Mouse (Mus musculus) testis, adult 2 months (tissue): ENCODE data around the gene Sema3b. TPM values are rescaled to one million over a fixed set of nuclear protein-coding genes. Genes with fewer than 3 reads are reported as not detected.
A peak's percentile ranks its signal among the peaks of the same experiment; 100 is the strongest.

ENCODE experiments used
- H3K27ac ChIP-seq: fragments of 200-500 bp; 2 replicates; pipeline ENCODE4 v1.5.1; 2012; ENCODE audit warnings: low read depth, low read length; ENCODE audit not compliant: control insufficient read depth, insufficient read depth
- H3K27me3 ChIP-seq: fragments of 200-500 bp; 2 replicates; pipeline ENCODE4 v1.6.1; 2012; ENCODE audit warnings: mild to moderate bottlenecking, low read length, moderate library complexity; ENCODE audit not compliant: control insufficient read depth, insufficient read depth
- H3K36me3 ChIP-seq: fragments of 200-500 bp; 2 replicates; pipeline ENCODE4 v1.6.1; 2012; ENCODE audit warnings: mild to moderate bottlenecking, low read length; ENCODE audit not compliant: control insufficient read depth, insufficient read depth
- H3K4me1 ChIP-seq: fragments of 200-500 bp; 2 replicates; pipeline ENCODE4 v1.6.1; 2012; ENCODE audit warnings: low read length; ENCODE audit not compliant: control insufficient read depth, insufficient read depth
- H3K4me3 ChIP-seq: fragments of 200-500 bp; 2 replicates; pipeline ENCODE4 v1.5.1; 2012; ENCODE audit warnings: low read depth, mild to moderate bottlenecking, low read length, moderate library complexity, mixed read lengths; ENCODE audit not compliant: control insufficient read depth
- CTCF ChIP-seq: fragments of 200-500 bp; IDR thresholded peaks from 2 replicates; pipeline ENCODE4 v1.5.1; 2012; ENCODE audit warnings: low read depth, mild to moderate bottlenecking, inconsistent platforms, low read length, moderate library complexity; ENCODE audit not compliant: control insufficient read depth, insufficient read depth, insufficient replicate concordance
- POLR2A ChIP-seq: fragments of 200-500 bp; IDR thresholded peaks from 2 replicates; pipeline ENCODE4 v1.6.1; 2012; ENCODE audit warnings: low read depth, mild to moderate bottlenecking, inconsistent platforms, low read length, moderate library complexity; ENCODE audit not compliant: control insufficient read depth
- polyA plus RNA-seq: library from polyadenylated mRNA; depleted of rRNA; stranded (reverse); fragments of >200 nt; gene quantifications from 2 replicates; pipeline ENCODE4 v1.2.3, GENCODE M21; 2012

Sema3b gene
- polyA plus RNA-seq, 1 experiment: 2.1 TPM

GRCm38 (mm10) chr9:107553541-107554318, 55.3 kb downstream of the Sema3b start:
- TF ChIP-seq POLR2A: no peak
- TF ChIP-seq CTCF: no peak
- H3K4me1 ChIP-seq: peaks cover 10% of the 10 kb centered on the region
- H3K4me3 ChIP-seq: peak overlapping the region; percentile 88
- peak overlapping the region; percentile 76 for H3K27ac ChIP-seq
- H3K36me3 ChIP-seq: no peaks in the 10 kb centered on the region; the same call in 1 of the 2 replicates
- H3K27me3 ChIP-seq: no peaks in the 10 kb centered on the region

- H3K36me3 ChIP-seq: peaks cover 2% of the 10 kb centered on the region
- H3K27ac ChIP-seq: peak overlapping the region; percentile 76
- TF ChIP-seq CTCF (no peak), POLR2A (no peak)
- peaks cover 10% of the 10 kb centered on the region for H3K4me1 ChIP-seq
- H3K27me3 ChIP-seq: no peaks in the 10 kb centered on the region
- peak overlapping the region; percentile 88 for H3K4me3 ChIP-seq
These were observed 56.2 kb downstream of the Sema3b start for GRCm38 (mm10) chr9:107552690-107553393.

GRCm38 (mm10) chr9:107551890-107552355, 57.1 kb downstream of the Sema3b start:
- Histone ChIP-seq H3K36me3 (peaks cover 2% of the 10 kb centered on the region), H3K27ac (peak overlapping the region; percentile 73), H3K27me3 (no peaks in the 10 kb centered on the region), H3K4me1 (peaks cover 13% of the 10 kb centered on the region), H3K4me3 (peak overlapping the region; percentile 88)
- TF ChIP-seq CTCF: no peak
- TF ChIP-seq POLR2A: no peak; the same call in 1 of the 2 replicates

GRCm38 (mm10) chr9:107551117-107551889, 57.7 kb downstream of the Sema3b start, which contains the start of gene Rassf1:
Gene Rassf1 (plus strand): TSS chr9:107551555.
- Histone ChIP-seq H3K27me3 (no peaks in the 10 kb centered on the region), H3K27ac (peak within 1 kb of the TSS; percentile 73), H3K4me1 (peaks cover 18% of the 10 kb centered on the region), H3K4me3 (peak within 1 kb of the TSS; percentile 88), H3K36me3 (peaks cover 2% of the 10 kb centered on the region)
- TF ChIP-seq POLR2A (peak; percentile 25; the same call in 1 of the 2 replicates), CTCF (no peak)

- Histone ChIP-seq H3K36me3 (peaks cover 2% of the 10 kb centered on the region), H3K27ac (peak overlapping the region; percentile 26), H3K27me3 (no peaks in the 10 kb centered on the region), H3K4me1 (peaks cover 18% of the 10 kb centered on the region), H3K4me3 (peak overlapping the region; percentile 88)
- no peak for TF ChIP-seq CTCF
- no peak for TF ChIP-seq POLR2A
These were observed 58.4 kb downstream of the Sema3b start for GRCm38 (mm10) chr9:107550491-107551116.

GRCm38 (mm10) chr9:107549297-107550074, 59.5 kb downstream of the Sema3b start:
- Histone ChIP-seq H3K4me1 (peaks cover 18% of the 10 kb centered on the region), H3K36me3 (peaks cover 2% of the 10 kb centered on the region), H3K4me3 (peak overlapping the region; percentile 88), H3K27ac (peak overlapping the region; percentile 12; the same call in 1 of the 2 replicates), H3K27me3 (no peaks in the 10 kb centered on the region)
- TF ChIP-seq CTCF (no peak), POLR2A (peak; percentile 35; the same call in 1 of the 2 replicates)
